Mouse (Mus musculus) embryonic facial prominence, embryonic 13.5 days (tissue): Measurements from ENCODE around the gene Cmtm1. TPM values are rescaled to one million over a fixed set of nuclear protein-coding genes. Genes with fewer than 3 reads are reported as not detected.
"Not testable (repeated sequence)": the region's sequence is repeated elsewhere in the genome, so short reads cannot be mapped to it uniquely, and the experiment has no call there.

Experiments
- ATAC-seq: fragments of 200-750 bp; cut with Nextera tagmentation; 2 replicates; pipeline ENCODE4 v1.8.0; 2017; ENCODE audit warnings: low read depth; ENCODE audit not compliant: insufficient number of reproducible peaks, insufficient read depth, low FRiP score, low TSS enrichment
- H3K27ac ChIP-seq: fragments of 300-500 bp; sonication (generic); 2 replicates; pipeline ENCODE4 v1.5.1; 2015; ENCODE audit warnings: moderate library complexity, mild to moderate bottlenecking, inconsistent platforms
- H3K27me3 ChIP-seq: fragments of 300-500 bp; sonication (generic); 2 replicates; pipeline ENCODE4 v1.6.1; 2015; ENCODE audit warnings: mild to moderate bottlenecking, inconsistent platforms
- H3K36me3 ChIP-seq: fragments of 300-500 bp; sonication (generic); 2 replicates; pipeline ENCODE4 v1.6.1; 2015; ENCODE audit warnings: mild to moderate bottlenecking, inconsistent platforms
- H3K4me1 ChIP-seq: fragments of 300-500 bp; sonication (generic); 2 replicates; pipeline ENCODE4 v1.6.1; 2015; ENCODE audit warnings: inconsistent platforms
- H3K4me2 ChIP-seq: fragments of 300-500 bp; sonication (generic); 2 replicates; pipeline ENCODE4 v1.6.1; 2015; ENCODE audit warnings: moderate library complexity, mild to moderate bottlenecking, inconsistent platforms
- H3K4me3 ChIP-seq: fragments of 300-500 bp; sonication (generic); 2 replicates; pipeline ENCODE4 v1.5.1; 2015; ENCODE audit warnings: mild to moderate bottlenecking, inconsistent platforms
- H3K9ac ChIP-seq: fragments of 300-500 bp; sonication (generic); 2 replicates; pipeline ENCODE4 v1.6.1; 2015; ENCODE audit warnings: mild to moderate bottlenecking, inconsistent platforms
- H3K9me3 ChIP-seq: fragments of 300-500 bp; sonication (generic); 2 replicates; pipeline ENCODE4 v1.6.1; 2016; ENCODE audit warnings: inconsistent platforms
- WGBS: fragments of 180-500 bp; shearing (Covaris S2); methylation state at CpG from one replicate; pipeline ENCODE4 v1.1.7; 2015; ENCODE audit warnings: mixed read lengths; 5-methylcytosine and 5-hydroxymethylcytosine counted together
- polyA plus RNA-seq: library from polyadenylated mRNA; unstranded; fragments of >200 nt; fragmentation: Nextera tagmentation; extraction: Ambion mirVana; gene quantifications from 2 replicates; pipeline ENCODE4 v1.2.1, GENCODE M21; 2015

Cmtm1 gene
- polyA plus RNA-seq, 1 experiment from 2014 or later: not detected

DNA sequence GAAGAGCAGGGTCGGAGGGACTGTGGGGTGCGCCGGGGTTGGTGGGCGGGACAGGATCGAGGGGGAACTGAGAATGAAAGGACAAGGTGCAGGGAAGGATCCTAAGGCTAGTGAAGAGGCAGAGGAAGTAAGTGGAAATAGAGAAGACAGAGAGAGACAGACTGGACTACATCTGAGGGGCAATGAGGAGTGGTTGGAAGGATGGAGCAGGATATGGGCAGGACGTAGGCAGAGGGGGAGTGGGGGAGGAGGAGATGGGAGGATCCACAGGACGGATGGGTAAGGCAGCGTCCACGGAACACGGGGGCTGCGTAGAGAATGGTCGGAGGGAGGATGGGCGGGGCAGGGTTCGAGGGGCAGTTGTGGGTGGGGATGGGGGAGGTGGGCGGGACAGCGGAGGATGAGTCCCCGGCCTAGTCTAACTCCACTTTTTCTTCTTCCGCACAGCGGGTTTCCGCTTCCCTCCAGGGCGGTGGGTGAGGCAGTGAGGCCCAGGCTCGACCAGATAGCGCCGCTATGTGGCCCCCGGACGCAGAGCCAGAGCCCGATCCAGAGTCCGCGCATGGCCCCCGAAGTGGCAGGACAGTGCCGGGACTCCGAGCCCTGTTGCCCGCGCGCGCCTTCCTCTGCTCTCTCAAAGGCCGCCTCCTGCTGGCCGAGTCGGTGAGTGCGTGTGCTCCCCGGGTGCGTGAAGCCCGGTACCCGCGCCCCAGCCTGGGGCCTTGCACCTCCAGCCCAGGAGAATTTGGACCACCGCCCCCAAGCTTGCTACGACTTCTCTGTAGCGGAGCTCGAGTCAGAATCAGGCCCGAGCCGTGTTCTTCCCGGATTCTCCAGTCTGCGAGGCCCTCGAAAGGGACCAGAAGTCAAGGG, 30.5 kb upstream of the Cmtm1 start:
- peak overlapping the region; percentile 74 for H3K4me2 ChIP-seq
- H3K4me1 ChIP-seq: peaks cover 21% of the 10 kb centered on the region
- ATAC-seq: peak; percentile 79
- peak overlapping the region; percentile 90 for H3K27ac ChIP-seq
- peak overlapping the region; percentile 96 for H3K9ac ChIP-seq
- no peaks in the 10 kb centered on the region for H3K27me3 ChIP-seq
- H3K4me3 ChIP-seq: peak overlapping the region; percentile 74
- under 1% methylated on average over 51 of the region's 54 CpGs for WGBS
- no peaks in the 10 kb centered on the region for H3K9me3 ChIP-seq
- H3K36me3 ChIP-seq: peaks cover 16% of the 10 kb centered on the region

DNA sequence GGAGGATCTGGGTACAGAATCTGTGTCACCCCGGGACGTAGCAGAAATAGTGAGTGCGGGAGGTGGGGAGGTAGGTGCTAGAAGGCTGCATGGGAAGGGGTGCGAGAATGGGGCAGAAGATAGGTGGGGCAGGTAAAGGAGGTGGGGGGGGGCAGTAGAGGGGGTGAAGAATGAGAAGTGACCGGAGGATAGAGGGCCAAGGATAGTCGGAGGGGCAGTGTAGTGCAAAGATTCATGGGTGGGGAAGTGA, 30.0 kb upstream of the Cmtm1 start:
- Histone ChIP-seq H3K9ac (peak overlapping the region; percentile 96), H3K36me3 (peaks cover 11% of the 10 kb centered on the region), H3K4me1 (peaks cover 21% of the 10 kb centered on the region), H3K27ac (peak overlapping the region; percentile 90; the same call in 1 of the 2 replicates), H3K4me2 (peak overlapping the region; percentile 74), H3K27me3 (no peaks in the 10 kb centered on the region), H3K9me3 (no peaks in the 10 kb centered on the region), H3K4me3 (peak overlapping the region; percentile 74)
- WGBS: 0% methylated on average over 6 of the region's 6 CpGs
- no peak; the same call in 1 of the 2 replicates for ATAC-seq

DNA sequence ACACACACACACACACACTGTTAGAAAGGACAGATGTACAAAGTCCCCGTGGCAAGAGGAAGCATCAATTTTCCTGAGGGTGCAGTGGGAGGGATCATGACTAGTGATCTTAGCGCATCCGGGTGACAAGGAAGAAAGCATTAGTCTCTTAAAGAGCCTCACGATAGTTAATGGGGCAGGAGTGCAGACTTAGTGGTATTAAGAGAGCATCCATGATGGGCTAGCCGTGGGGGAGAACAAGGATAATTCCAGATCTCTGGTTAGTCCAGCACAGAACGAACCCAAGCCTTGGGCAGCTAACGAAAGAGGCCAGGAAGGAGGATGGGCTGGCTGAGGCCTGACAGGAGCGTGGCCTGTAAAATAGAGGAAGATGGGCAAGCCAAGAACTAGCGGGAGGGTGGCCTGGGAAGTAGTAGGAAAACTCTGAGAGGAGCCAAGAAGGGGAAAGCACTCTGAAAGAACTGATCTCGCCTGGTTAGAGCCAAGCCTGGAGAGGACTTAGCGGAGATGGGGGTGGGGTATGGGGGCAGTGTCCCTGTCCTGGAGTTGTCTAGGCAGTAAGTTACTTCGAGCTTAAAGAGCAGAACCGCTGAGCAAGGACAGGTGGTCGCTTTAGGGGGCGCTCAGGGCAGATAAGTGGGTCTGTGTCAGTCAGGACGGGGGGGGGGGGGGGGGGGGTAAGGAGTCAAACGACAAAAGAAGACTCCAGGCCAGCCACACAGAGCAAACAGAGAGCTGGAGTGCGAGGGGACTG, 29.5 kb upstream of the Cmtm1 start, which contains the start of gene Cmtm3:
Cmtm3 (plus strand) TSS at position 182 of the 754 bp plus-strand sequence.
- no peaks in the 10 kb centered on the region for H3K27me3 ChIP-seq
- 12% methylated on average over 18 of the region's 18 CpGs for WGBS

DNA sequence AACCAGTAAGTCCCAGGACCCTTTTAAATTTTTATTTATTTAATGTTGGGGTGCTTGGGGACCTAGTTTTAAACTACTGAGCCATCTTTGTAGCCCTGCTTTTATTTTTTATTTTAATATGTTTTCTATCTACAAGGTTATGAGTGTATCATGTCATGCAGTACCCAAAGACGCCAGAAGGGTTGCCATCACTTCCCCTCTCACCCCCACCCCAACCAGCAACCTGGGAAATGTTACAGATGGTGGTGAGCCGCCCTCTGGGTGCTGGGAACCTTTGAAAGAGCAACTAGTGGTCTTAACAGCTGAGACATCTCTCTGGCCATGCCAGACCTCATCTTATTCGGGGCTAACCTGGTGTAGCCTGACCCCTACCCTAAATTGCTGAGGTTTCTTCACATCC, 27.9 kb upstream of the Cmtm1 start:
- peaks cover 15% of the 10 kb centered on the region for H3K4me1 ChIP-seq
- no peaks in the 10 kb centered on the region for H3K36me3 ChIP-seq
- H3K27ac ChIP-seq: no peak overlapping the region
- H3K27me3 ChIP-seq: no peaks in the 10 kb centered on the region
- 51% methylated on average over 3 of the region's 3 CpGs for WGBS
- no peak overlapping the region for H3K4me2 ChIP-seq
- no peaks in the 10 kb centered on the region for H3K9me3 ChIP-seq
- no peak overlapping the region for H3K4me3 ChIP-seq
- no peak for ATAC-seq
- H3K9ac ChIP-seq: no peak overlapping the region

More for the DNA sequence above, 29.5 kb upstream of the Cmtm1 start, which contains the start of gene Cmtm3:
- Histone ChIP-seq H3K4me1 (peaks cover 21% of the 10 kb centered on the region), H3K9ac (peak within 1 kb of the TSS; percentile 96), H3K4me3 (peak within 1 kb of the TSS; percentile 74), H3K9me3 (no peaks in the 10 kb centered on the region), H3K36me3 (peaks cover 6% of the 10 kb centered on the region), H3K27ac (peak within 1 kb of the TSS; percentile 90), H3K4me2 (peak within 1 kb of the TSS; percentile 74)
- ATAC-seq: no peak

DNA sequence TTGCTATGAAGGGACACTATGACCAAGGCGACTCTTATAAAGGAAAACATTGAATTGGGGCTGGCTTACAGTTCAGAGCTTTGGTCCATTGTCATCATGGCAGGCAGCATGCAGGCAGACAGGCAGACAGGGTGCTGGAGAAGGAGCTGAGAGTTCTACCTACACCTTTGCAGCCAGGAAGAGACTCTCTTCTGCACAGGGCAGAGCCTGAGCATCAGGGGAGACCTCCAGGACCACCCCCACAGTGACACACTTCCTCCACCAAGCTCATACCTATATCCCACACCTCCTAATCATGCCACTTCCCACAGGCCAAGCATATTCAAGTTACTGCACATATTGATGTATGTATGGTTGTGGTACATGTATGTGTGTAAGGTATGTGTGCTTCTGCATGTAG, 26.9 kb upstream of the Cmtm1 start:
- H3K36me3 ChIP-seq: no peaks in the 10 kb centered on the region
- 86% methylated on average over 1 of the region's 1 CpGs for WGBS

DNA sequence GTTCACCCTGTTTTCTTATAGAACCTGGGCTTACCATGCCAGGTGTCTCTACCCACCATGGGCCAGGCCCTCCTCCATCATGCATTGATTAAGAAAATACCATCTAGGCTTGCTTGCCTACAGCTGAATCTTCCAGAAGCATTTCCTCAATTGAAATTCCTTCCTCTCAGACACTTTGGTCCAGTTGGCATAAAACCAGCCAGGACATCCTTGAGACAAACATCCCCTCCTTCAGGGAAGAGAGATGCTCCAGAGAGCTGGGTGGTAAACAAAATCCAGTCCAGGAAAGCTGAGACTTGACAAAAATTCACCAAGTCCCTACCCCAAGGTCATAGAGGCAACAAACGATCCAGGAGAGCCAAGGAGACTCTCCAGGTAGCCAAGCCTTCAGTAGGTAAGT, 24.3 kb upstream of the Cmtm1 start:
- H3K27me3 ChIP-seq: no peaks in the 10 kb centered on the region
- 57% methylated on average over 1 of the region's 1 CpGs for WGBS
- no peak overlapping the region for H3K4me3 ChIP-seq
- no peak overlapping the region for H3K27ac ChIP-seq
- H3K9ac ChIP-seq: no peak overlapping the region
- no peaks in the 10 kb centered on the region for H3K9me3 ChIP-seq
- ATAC-seq: no peak
- no peak overlapping the region for H3K4me2 ChIP-seq
- H3K36me3 ChIP-seq: no peaks in the 10 kb centered on the region
- 0 out of 2 replicates have a peak, but pooled peaks cover under 1% of the 10 kb centered on the region for H3K4me1 ChIP-seq

More for the DNA sequence above, 26.9 kb upstream of the Cmtm1 start:
- no peak overlapping the region for H3K4me3 ChIP-seq
- H3K27me3 ChIP-seq: no peaks in the 10 kb centered on the region
- no peak for ATAC-seq
- H3K9me3 ChIP-seq: no peaks in the 10 kb centered on the region
- no peak overlapping the region for H3K27ac ChIP-seq
- H3K4me2 ChIP-seq: no peak overlapping the region
- H3K4me1 ChIP-seq: peaks cover 9% of the 10 kb centered on the region
- H3K9ac ChIP-seq: no peak overlapping the region

DNA sequence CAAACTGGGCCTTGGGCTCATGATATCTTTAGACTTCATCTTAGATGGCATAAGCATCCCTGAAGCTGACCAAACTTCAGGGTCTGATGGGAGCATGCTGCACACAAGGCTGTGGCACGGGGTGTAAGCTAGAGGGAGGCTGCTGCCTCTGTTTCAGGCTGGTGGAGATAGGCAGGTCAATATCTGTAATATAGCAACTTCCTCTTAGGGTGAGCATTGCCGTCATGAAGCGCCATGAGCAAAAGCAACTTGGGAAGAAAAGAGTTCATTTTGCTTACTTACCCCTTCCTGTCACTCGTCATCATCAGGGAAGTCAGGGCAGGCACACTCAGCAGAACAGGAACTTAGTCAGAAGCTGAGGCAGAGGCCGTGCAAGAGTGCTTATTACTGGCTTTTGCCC, 23.8 kb upstream of the Cmtm1 start:
- Histone ChIP-seq H3K9ac (no peak overlapping the region), H3K27me3 (no peaks in the 10 kb centered on the region), H3K4me2 (no peak overlapping the region), H3K27ac (no peak overlapping the region), H3K4me3 (no peak overlapping the region), H3K36me3 (no peaks in the 10 kb centered on the region), H3K4me1 (no peaks in the 10 kb centered on the region), H3K9me3 (no peaks in the 10 kb centered on the region)
- WGBS: 69% methylated on average over 5 of the region's 5 CpGs
- ATAC-seq: no peak

DNA sequence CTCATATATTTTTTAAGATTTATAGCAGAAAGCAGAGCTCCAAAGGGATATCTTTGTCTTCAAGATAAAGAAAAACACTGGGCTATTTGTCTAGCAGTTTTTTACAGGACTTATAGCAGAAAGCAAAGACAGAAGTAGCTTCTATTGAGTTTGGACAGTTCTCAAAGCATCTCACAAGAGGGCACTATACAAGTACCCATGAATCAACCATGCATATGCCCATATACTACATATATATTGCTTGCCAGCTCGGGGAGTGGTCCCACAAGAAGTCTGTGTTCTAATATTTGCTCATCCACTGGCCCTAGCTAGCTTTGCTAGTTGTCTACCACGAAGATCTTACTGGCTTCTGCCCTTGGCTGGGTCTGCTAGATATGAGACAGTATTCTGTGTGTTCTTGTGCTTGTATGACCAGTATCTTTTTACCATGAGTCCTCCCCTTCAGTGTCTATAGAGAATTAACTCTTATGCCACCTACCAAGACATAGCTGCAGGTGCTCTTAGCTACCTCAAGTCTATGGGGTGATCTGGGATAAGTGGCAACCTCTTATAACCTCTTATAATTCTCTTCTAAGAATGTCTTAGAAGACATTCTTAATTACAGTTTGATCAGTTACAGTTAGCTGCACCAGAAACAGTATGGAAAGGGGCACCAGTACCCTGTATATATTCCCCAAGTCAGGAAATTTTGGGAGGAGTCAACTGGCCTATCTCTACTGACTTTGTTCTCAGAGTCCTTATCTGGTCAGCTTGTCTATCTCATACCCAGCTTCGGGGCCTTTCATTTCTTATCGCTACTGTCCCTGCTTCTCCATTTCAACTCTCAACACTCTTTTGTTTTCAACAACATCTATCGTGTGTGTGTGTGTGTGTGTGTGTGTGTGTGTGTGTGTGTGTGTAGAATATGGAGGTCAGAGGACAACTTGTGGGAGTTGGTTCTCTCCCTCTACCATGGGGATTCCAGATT, 23.0 kb upstream of the Cmtm1 start:
- Histone ChIP-seq H3K4me1 (no peaks in the 10 kb centered on the region), H3K36me3 (no peaks in the 10 kb centered on the region), H3K4me3 (no peak overlapping the region), H3K9ac (no peak overlapping the region), H3K27ac (no peak overlapping the region), H3K4me2 (no peak overlapping the region), H3K27me3 (no peaks in the 10 kb centered on the region), H3K9me3 (no peaks in the 10 kb centered on the region)
- WGBS: 82% methylated on average over 5 of the region's 5 CpGs
- ATAC-seq: no peak

DNA sequence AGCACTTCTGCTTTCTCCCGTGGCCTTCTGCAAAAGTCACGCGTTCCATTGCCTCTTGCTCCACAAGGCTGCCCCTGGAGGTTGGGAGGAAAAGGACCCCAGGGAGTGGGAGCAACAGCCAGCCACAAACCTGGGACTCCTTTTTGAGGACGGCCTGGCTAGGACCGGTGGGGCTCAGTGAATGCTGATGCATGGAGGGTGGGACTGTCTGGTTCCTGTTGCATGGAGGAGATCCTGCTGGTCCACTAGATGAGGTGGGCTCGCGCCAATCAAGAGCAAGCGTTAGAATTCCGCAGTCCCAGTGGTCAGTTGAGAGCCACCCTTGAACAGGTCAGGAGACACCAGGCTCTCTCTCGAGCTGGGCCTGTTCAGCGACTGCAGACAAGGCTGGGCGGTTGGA, 12.0 kb upstream of the Cmtm1 start, which contains the start of gene Cmtm2b:
Cmtm2b (plus strand) TSS at position 301 of the 400 bp plus-strand sequence.
- H3K9me3 ChIP-seq, H3K36me3 ChIP-seq, H3K27me3 ChIP-seq, H3K27ac ChIP-seq, H3K9ac ChIP-seq, ATAC-seq, H3K4me1 ChIP-seq, H3K4me2 ChIP-seq, H3K4me3 ChIP-seq: not testable (repeated sequence)
- 90% methylated on average over 12 of the region's 12 CpGs for WGBS

DNA sequence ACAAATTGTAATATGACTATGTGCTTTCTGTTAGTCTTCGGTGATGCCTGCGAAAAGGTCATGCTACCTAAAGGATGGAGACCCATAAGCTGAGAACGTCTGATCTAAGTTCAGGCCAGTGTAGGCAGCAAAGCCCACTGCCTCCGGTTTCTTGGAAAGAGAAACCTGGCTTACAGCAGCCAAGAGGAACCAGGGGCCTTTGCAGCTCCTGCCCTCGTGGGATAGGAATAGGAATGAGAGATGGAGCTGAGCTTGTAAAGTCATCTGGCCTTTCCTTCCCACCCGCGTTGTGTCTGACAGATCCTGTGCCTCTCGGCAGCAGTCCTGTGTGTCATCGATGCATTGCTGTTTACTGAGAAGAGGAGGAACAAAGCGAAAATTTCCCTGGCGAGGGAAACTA, 11.3 kb upstream of the Cmtm1 start, which contains the start of gene Gm11020:
Gm11020 (plus strand) TSS at position 301 of the 400 bp plus-strand sequence.
- 84% methylated on average over 11 of the region's 11 CpGs for WGBS
- not testable (repeated sequence) for H3K4me3 ChIP-seq, ATAC-seq, H3K4me2 ChIP-seq, H3K4me1 ChIP-seq, H3K36me3 ChIP-seq, H3K27me3 ChIP-seq, H3K27ac ChIP-seq, H3K9ac ChIP-seq, H3K9me3 ChIP-seq

DNA sequence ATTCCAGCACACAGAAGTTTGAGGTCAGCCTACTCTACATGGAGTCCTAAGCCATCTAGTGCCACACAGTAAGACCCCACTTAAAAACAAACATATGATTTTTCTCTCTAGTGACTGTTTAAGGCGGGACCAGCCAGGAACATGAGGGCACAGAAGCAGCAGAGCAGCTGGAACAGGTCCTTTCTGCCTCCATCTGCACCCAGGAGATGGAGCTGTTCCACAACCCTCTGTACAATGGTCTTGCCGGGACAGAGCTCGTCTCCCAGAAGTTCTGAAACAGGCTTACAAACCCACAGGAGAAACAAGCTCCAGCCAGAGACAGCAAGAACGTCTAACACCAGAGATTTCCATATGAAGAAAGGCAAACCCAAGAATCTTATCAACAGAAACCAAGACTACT, 3.4 kb upstream of the Cmtm1 start:
- no peaks in the 10 kb centered on the region for H3K4me1 ChIP-seq
- WGBS: 66% methylated on average over 4 of the region's 4 CpGs
- H3K36me3 ChIP-seq: no peaks in the 10 kb centered on the region
- no peak for ATAC-seq
- H3K9me3 ChIP-seq: no peaks in the 10 kb centered on the region
- no peak overlapping the region for H3K9ac ChIP-seq
- no peak overlapping the region for H3K4me3 ChIP-seq
- H3K4me2 ChIP-seq: no peak overlapping the region
- no peaks in the 10 kb centered on the region for H3K27me3 ChIP-seq
- no peak overlapping the region for H3K27ac ChIP-seq
